Mouse (Mus musculus): ENCODE measurements around the gene Mrpl52.
A peak's percentile ranks its signal among the peaks of the same experiment; 100 is the strongest.

Gene Mrpl52

DNA sequence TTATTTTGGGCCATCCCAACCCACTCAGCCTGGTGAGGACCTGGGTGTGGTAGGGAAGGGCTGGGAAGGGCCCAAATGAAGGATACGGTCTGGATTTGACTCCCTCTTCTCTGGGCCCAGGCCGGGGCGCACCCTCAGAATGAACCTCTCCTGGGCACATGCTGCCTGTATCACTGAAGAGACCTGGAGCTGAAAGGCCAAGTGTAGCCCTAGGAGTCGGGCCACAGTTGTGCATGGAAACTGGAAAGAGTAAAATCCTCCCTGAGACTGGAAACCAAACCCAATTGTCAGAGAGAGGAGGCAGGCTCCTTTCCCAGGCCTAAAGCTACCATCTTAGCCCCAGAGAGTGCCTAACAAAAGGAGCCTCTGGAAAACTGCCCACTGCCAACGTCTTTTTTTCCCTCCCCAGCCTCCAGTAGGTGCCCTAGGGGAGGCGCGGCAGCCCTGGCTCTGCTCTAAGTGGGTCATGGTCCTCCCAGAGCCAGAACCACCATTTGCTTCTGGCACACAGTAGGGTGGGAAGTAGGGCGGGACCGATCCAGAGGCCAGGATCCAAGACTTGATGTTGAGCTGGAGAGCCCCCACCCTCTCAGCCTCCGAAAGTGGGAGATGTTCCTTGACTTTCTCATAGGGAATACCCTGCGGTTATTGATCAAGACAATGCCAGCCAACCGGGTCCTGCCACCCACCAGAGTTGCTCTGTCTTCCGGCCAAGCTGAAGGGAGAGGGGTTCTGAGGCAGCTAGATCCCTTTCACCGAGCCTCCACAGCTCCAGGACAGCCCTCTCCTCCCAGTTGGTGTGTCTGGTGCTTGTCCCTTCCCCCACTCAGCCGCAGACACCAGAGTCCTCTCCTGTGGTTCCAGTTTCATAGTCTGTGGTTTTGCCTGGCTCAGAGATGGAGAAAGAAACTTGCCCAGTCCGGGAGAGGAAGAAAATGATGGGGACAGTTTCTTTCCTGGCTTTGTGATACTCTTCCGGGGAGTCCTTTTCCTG is 6.4 kb downstream of the Mrpl52 start:
- no peak for DNase-seq (ENCODE audit: low read depth, low spot score)

- no peak for DNase-seq (ENCODE audit: low read depth, low spot score)
Measured at GRCm38 (mm10) chr14:54433941-54434531, 7.3 kb downstream of the Mrpl52 start.

GRCm38 (mm10) chr14:54435194-54435918 is 8.6 kb downstream of the Mrpl52 start:
- no peak for DNase-seq (ENCODE audit: low read depth, low spot score)

GRCm38 (mm10) chr14:54439155-54439554 is 12.4 kb downstream of the Mrpl52 start:
- DNase-seq (ENCODE audit: low read depth, low spot score): no peak

DNA sequence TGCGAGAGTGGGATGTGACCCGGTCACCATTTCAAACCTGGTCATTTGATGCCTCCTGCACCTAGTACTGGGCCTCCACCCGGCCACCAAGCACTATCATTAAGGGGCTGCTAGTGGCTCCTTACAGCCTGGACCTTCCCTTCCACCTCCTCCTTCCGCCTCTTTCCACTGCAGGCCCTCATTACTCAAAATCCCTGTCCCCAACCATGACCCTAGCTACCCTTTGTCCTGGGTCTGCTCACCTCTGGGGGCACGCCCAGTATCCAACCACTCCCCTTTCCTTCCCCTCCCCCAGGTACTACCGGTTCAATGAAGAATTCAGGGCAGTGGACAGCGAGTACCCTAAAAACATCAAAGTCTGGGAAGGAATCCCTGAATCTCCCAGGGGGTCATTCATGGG is 12.9 kb downstream of the Mrpl52 start:
- DNase-seq (ENCODE audit: low read depth, low spot score): no peak

GRCm38 (mm10) chr14:54440538-54440937 is 13.8 kb downstream of the Mrpl52 start:
- no peak for DNase-seq (ENCODE audit: low read depth, low spot score)

DNA sequence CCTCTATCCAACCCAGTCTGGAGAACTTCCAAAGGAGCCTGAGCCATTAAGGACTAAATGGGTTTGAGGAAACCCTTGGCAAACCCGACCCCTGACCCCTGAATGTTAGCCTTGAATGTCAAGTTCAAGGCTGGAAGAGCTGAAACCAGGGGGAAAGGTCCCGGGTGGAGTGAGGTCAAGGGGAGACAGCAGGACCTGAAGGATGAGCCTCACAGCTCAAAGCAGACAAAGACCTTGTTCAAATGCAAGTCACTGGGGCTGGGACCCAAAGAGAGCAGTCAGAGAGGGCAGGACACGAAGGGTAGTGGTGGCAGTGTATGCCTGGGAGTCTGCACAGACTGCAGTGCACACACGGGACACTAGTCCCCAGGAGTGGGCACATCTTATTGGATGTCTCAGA is 14.7 kb downstream of the Mrpl52 start:
- DNase-seq (ENCODE audit: low read depth, low spot score): peak; percentile 77

GRCm38 (mm10) chr14:54442548-54442947 is 15.8 kb downstream of the Mrpl52 start:
- DNase-seq (ENCODE audit: low read depth, low spot score): no peak

GRCm38 (mm10) chr14:54443196-54443595 is 16.5 kb downstream of the Mrpl52 start:
- no peak for DNase-seq (ENCODE audit: low read depth, low spot score)

- DNase-seq (ENCODE audit: low read depth, low spot score): no peak
Measured at GRCm38 (mm10) chr14:54443712-54444618, 17.3 kb downstream of the Mrpl52 start.

- DNase-seq (ENCODE audit: low read depth, low spot score): no peak
Measured at GRCm38 (mm10) chr14:54445476-54445875, 18.8 kb downstream of the Mrpl52 start.

DNA sequence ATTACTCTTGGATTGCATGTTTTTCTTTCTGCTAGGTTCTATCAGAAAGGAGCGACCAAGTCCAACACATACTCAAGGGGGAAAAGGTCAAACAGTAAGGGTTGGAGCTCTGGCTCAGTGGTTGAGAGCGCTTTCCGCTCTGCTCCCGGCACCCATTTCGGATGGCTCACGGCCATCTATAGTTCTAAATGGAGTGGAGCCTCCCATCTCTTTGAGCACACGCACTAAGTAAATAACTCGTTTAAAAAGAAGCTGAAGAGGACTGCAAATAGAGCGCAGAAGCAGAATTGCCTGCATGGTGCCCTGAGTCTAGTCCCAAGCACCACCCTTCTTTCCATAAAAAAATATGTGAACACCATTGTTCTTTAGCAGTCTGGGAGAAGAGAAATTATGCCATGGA is 26.9 kb downstream of the Mrpl52 start:
- DNase-seq (ENCODE audit: low read depth, low spot score): no peak

DNA sequence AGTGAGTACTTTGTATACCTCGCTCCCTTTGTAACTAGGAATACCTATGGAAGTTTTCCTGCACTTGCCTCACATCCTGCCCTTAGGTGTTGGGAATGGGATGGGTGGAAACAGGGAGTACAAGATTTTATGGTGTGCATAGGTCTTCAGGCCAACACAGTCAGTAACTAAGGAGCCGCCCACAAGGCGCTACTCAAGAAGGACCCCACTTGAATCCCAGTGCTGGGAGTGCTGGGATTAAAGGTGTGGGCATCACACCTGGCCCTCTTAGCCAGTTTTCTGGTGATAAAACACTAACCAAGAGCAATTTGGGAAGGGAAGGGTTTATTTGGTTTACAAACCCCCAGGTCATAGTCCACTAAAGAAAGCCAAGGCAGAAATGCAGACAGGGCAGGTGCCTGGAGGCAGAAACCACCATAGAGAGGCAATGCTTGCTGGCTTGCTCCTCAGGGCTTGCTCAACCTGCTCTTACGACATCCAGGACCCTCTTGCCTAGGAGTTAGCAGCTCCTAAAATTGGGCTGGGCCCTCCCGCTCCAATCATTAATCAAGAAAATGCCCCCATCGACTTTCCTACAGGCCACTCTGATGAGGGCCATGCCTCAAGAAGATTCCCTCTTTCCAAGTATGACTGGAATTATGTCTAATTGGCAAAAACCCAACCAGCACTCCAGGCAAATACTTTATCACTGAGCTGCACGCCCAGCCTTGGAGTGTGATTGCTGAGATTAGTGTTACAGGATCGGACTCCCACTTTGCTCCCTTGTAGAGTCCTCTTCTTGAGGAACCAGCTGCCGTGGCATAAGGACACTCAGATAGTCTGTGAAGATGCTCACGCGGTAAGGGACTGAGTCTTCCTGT is 28.2 kb downstream of the Mrpl52 start:
- no peak for DNase-seq (ENCODE audit: low read depth, low spot score)

GRCm38 (mm10) chr14:54457907-54458569 is 31.3 kb downstream of the Mrpl52 start:
- no peak for DNase-seq (ENCODE audit: low read depth, low spot score)

- no peak for DNase-seq (ENCODE audit: low read depth, low spot score)
Measured at GRCm38 (mm10) chr14:54462146-54462545, 35.4 kb downstream of the Mrpl52 start.

GRCm38 (mm10) chr14:54463108-54463958 is 36.6 kb downstream of the Mrpl52 start:
- no peak for DNase-seq (ENCODE audit: low read depth, low spot score)

DNA sequence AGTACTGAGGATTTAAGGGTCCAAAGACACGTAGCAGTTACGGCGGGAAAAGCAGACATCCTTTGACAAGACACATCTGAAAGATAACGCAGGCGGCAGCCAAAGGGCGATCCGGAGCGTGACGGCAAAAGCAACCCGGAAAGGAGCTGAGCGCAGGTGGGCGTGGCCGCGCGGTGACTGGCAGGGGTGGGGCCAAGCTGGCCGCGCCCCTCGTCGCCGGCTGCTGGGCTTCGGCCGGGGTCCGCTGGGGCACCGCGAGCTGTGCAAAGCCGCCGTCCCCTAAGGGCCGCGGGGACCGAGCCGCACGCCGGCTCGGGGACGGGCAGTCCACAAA is 37.2 kb downstream of the Mrpl52 start, which contains the start of gene Lrp10:
TSS of gene Lrp10 (plus strand) at position 179 of the 334 bp plus-strand sequence.
- peak; percentile 89 for DNase-seq (ENCODE audit: low read depth, low spot score)

- DNase-seq (ENCODE audit: low read depth, low spot score): peak; percentile 93
Measured at GRCm38 (mm10) chr14:54464293-54465005, 37.7 kb downstream of the Mrpl52 start.
